Mouse (Mus musculus) bone marrow, adult 2 months (tissue): ENCODE measurements around the gene Srl. TPM values are rescaled to one million over a fixed set of nuclear protein-coding genes. Genes with fewer than 3 reads are reported as not detected.

Source experiments
- H3K27ac ChIP-seq: fragments of 200-500 bp; 2 replicates; pipeline ENCODE4 v1.5.1; 2012; ENCODE audit warnings: low read depth, mild to moderate bottlenecking, control low read depth, inconsistent platforms, low read length; ENCODE audit not compliant: control insufficient read depth, poor library complexity, insufficient read depth
- H3K4me1 ChIP-seq: fragments of 200-500 bp; 2 replicates; pipeline ENCODE4 v1.6.1; 2011; ENCODE audit warnings: low read length; ENCODE audit not compliant: control insufficient read depth, insufficient read depth
- H3K4me3 ChIP-seq: fragments of 200-500 bp; replicated peaks from 2 replicates; pipeline ENCODE3; 2011; ENCODE audit warnings: mild to moderate bottlenecking, low read depth, low read length, control low read depth; ENCODE audit not compliant: control insufficient read depth
- CTCF ChIP-seq: fragments of 200-500 bp; IDR thresholded peaks from 2 replicates; pipeline ENCODE4 v1.5.1; 2011; ENCODE audit warnings: low read length, control low read depth; ENCODE audit not compliant: control insufficient read depth, insufficient read depth
- POLR2A ChIP-seq: fragments of 200-500 bp; IDR thresholded peaks from 2 replicates; pipeline ENCODE4 v1.6.1; 2011; ENCODE audit warnings: low read depth, mild to moderate bottlenecking, control low read depth, low read length, borderline replicate concordance; ENCODE audit not compliant: control insufficient read depth
- WGBS: fragments of 180-500 bp; shearing (Covaris S2); methylation state at CpG from one replicate; pipeline ENCODE4 v1.1.7; 2018; 5-methylcytosine and 5-hydroxymethylcytosine counted together
- polyA plus RNA-seq: library from polyadenylated mRNA; stranded (reverse); fragments of >200 nt; gene quantifications from 2 replicates; pipeline ENCODE4 v1.2.4, GENCODE M21; 2011; ENCODE audit warnings: low replicate concordance; ENCODE audit not compliant: missing spikeins, insufficient read depth, insufficient read length

Gene Srl
- polyA plus RNA-seq, 1 experiment: 1.2 TPM

GRCm38 (mm10) chr16:4431841-4432240, 109.8 kb downstream of the Srl start:
- Histone ChIP-seq H3K4me1 (no peaks in the 10 kb centered on the region), H3K27ac (no peak overlapping the region), H3K4me3 (no peak overlapping the region)
- WGBS: 65% methylated on average over 4 of the region's 4 CpGs
- no peak for TF ChIP-seq CTCF
- no peak for TF ChIP-seq POLR2A

- Histone ChIP-seq H3K27ac (no peak overlapping the region), H3K4me1 (no peaks in the 10 kb centered on the region; the same call in 1 of the 2 replicates), H3K4me3 (no peak overlapping the region)
- TF ChIP-seq POLR2A: no peak
- no peak for TF ChIP-seq CTCF
- 68% methylated on average over 3 of the region's 3 CpGs for WGBS
These were observed 110.6 kb downstream of the Srl start for GRCm38 (mm10) chr16:4431013-4431412.

DNA sequence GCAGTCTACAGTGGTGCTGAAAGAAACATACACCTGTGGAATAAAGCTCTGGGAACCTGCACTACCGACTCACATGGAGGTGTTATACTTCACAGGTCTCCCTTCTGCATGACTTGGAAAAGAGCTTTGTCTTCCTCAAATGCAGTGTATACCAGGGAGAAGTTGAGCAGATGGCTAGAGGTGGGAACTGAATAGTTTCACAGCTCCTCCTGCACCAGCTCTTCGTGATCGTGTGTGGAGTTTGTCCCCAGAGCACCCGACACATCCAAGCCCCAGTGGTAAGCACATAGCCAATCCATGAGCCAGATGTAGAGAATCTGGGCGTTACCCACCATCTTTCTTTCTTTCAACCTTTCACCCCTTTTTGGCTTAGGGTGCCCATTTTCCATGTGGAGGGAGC, 111.4 kb downstream of the Srl start:
- Histone ChIP-seq H3K27ac (no peak overlapping the region), H3K4me1 (no peaks in the 10 kb centered on the region; the same call in 1 of the 2 replicates), H3K4me3 (no peak overlapping the region)
- 82% methylated on average over 5 of the region's 5 CpGs for WGBS
- TF ChIP-seq POLR2A (no peak), CTCF (no peak)

Other genes with a start within 250 kb of the Srl start
- gene Adcy9, start 121.3 kb downstream of the Srl start, polyA plus RNA-seq: 3.7 and 5.2 TPM in 2 replicates
- gene Tfap4, start 18.0 kb upstream of the Srl start, polyA plus RNA-seq: 5.5 and 10.2 TPM in 2 replicates
- 1.2 and 4.9 TPM in 2 replicates for gene Glis2, start 52.9 kb upstream of the Srl start, polyA plus RNA-seq
- gene Pam16, start 83.2 kb upstream of the Srl start, polyA plus RNA-seq: 19.7 and 52.5 TPM in 2 replicates
- gene Vasn, start 98.1 kb upstream of the Srl start, polyA plus RNA-seq: 0.34 and 1.8 TPM in 2 replicates
- gene Dnaja3, start 98.2 kb upstream of the Srl start, polyA plus RNA-seq: 10.6 and 11.7 TPM in 2 replicates
- 48.7 and 102 TPM in 2 replicates for gene Coro7, start 138.0 kb upstream of the Srl start, polyA plus RNA-seq
- 27.3 and 32.5 TPM in 2 replicates for gene Nmral1, start 177.5 kb upstream of the Srl start, polyA plus RNA-seq
- 11.3 and 31.1 TPM in 2 replicates for gene Hmox2, start 184.5 kb upstream of the Srl start, polyA plus RNA-seq
- 10.6 and 17.2 TPM in 2 replicates for gene Cdip1, start 248.5 kb upstream of the Srl start, polyA plus RNA-seq